Mouse (Mus musculus) ES-E14 (cell line): Measurements from ENCODE around the gene Rag1. TPM values are rescaled to one million over a fixed set of nuclear protein-coding genes. Genes with fewer than 3 reads are reported as not detected.

ENCODE experiments used
- DNase-seq: peaks from one replicate; pipeline ENCODE4 v3.0.0-alpha.2; 2013; ENCODE audit warnings: low read depth, low spot score
- H3K27ac ChIP-seq: 2 replicates; pipeline ENCODE4 v1.5.1; 2012; ENCODE audit warnings: low read depth, mild to moderate bottlenecking, low read length, moderate library complexity, mixed read lengths; ENCODE audit not compliant: poor library complexity, insufficient read depth, severe bottlenecking
- H3K36me3 ChIP-seq: 2 replicates; pipeline ENCODE4 v1.6.1; 2012; ENCODE audit warnings: mild to moderate bottlenecking, low read length, moderate library complexity, mixed read lengths; ENCODE audit not compliant: control insufficient read depth, poor library complexity, insufficient read depth, severe bottlenecking
- H3K4me1 ChIP-seq, 2 experiments: fragments of 150-350 bp in 1 of 2; sonication (generic) in 1 of 2; 2 replicates each; pipeline ENCODE4 v1.6.1; 2012; ENCODE audit warnings: low read length in 2 of 2, mild to moderate bottlenecking in 1 of 2, mixed read lengths in 1 of 2; ENCODE audit not compliant: control insufficient read depth in 2 of 2, insufficient read depth in 2 of 2, poor library complexity in 1 of 2
- H3K4me3 ChIP-seq, 2 experiments: fragments of 150-350 bp in 1 of 2; sonication (generic) in 1 of 2; 2 replicates each; pipeline ENCODE4 v1.5.1; 2012; ENCODE audit warnings: low read length in 2 of 2, low read depth in 1 of 2, mild to moderate bottlenecking in 1 of 2, mixed read lengths in 1 of 2; ENCODE audit not compliant: insufficient read depth in 1 of 2, poor library complexity in 1 of 2, severe bottlenecking in 1 of 2
- H3K9ac ChIP-seq: 2 replicates; pipeline ENCODE4 v1.6.1; 2012; ENCODE audit warnings: low read depth, mild to moderate bottlenecking, low read length, mixed read lengths; ENCODE audit not compliant: poor library complexity, insufficient read depth, severe bottlenecking
- H3K9me3 ChIP-seq: fragments of 150-350 bp; sonication (generic); 2 replicates; pipeline ENCODE4 v1.6.1; 2012; ENCODE audit warnings: low read depth, mild to moderate bottlenecking, low read length; ENCODE audit not compliant: control insufficient read depth, insufficient read depth
- CHD2 ChIP-seq: IDR thresholded peaks from 2 replicates; pipeline ENCODE4 v1.6.1; 2014; ENCODE audit warnings: mild to moderate bottlenecking, low read depth, low read length, inconsistent platforms
- HCFC1 ChIP-seq: IDR thresholded peaks from 2 replicates; pipeline ENCODE4 v1.6.1; 2012; ENCODE audit warnings: low read length, inconsistent platforms, borderline replicate concordance; ENCODE audit not compliant: insufficient read depth
- MAFK ChIP-seq: IDR thresholded peaks from 2 replicates; pipeline ENCODE4 v1.6.1; 2014; ENCODE audit warnings: mild to moderate bottlenecking, low read depth, low read length, inconsistent platforms; ENCODE audit not compliant: insufficient read depth
- ZC3H11A ChIP-seq: IDR thresholded peaks from 2 replicates; pipeline ENCODE4 v1.6.1; 2012; ENCODE audit warnings: low read depth, mild to moderate bottlenecking, inconsistent platforms, low read length, borderline replicate concordance
- ZNF384 ChIP-seq: IDR thresholded peaks from 2 replicates; pipeline ENCODE4 v1.6.1; 2012; ENCODE audit warnings: low read depth, low read length, inconsistent platforms
- in situ Hi-C, 2 experiments: fragments of 600-800 bp; cut with MboI; formaldehyde crosslinking; loops; one replicate each; pipeline ENCODE4 v1.15.1; 2025; ENCODE audit warnings: low sequenced_read_pairs in 2 of 2, inconsistent platforms in 1 of 2; ENCODE audit not compliant: unreplicated experiment in 2 of 2
- total RNA-seq: library from RNA; depleted of rRNA; stranded (reverse); fragments of 300-350 nt; gene quantifications from 2 replicates; pipeline ENCODE4 v1.2.3, GENCODE M21; 2012

Gene Rag1
- total RNA-seq, 1 experiment = not detected

DNA sequence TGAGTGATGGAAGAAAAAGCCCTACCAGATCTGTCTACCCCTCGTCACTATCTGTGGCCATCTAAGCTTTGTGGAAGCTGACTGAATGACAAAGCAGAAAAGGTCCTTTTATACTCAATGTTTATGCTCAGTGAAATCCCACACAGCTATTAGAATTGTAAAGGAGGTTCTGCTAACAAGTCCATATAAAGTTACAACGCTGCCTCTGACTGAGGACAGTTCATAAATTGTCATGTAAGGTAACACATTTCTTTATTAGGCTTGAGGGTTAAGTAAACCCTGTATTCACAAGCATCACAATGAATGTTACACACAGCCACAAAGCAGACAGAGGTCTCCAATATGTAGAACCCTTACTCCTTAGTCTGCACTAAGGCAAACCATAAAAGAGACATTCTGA lies 25.3 kb downstream of the Rag1 start:
- Histone ChIP-seq H3K27ac (no peak overlapping the region), H3K4me3 (no peak overlapping the region), H3K9ac (no peak overlapping the region), H3K36me3 (no peaks in the 10 kb centered on the region), H3K4me1 (no peaks in the 10 kb centered on the region; a peak in 1 of 4 replicates), H3K9me3 (no peaks in the 10 kb centered on the region)
- no peak for DNase-seq
- in situ Hi-C loops = no loop called here
- TF ChIP-seq CHD2 (no peak), MAFK (no peak), ZNF384 (no peak), HCFC1 (no peak), ZC3H11A (no peak)

DNA sequence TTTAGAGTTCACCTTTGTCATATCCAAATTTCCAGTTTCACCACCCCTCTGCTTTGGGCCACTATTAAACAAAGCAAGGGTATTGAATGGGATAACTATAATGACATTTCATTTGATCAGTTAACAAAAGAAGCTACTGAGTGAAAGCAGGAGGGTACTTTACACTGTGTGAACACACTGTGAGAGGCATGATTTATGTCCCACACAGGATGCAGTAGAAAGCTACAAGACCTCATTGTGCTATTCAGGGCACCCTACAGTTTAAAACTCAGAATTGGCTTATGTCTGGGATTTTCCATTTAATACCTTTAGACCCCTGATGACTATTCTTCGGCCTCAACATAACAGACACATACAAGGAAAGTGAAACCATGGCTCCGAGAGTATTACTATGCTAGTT lies 26.3 kb downstream of the Rag1 start:
- Histone ChIP-seq H3K4me1 (no peaks in the 10 kb centered on the region), H3K9me3 (no peaks in the 10 kb centered on the region), H3K36me3 (no peaks in the 10 kb centered on the region), H3K4me3 (no peak overlapping the region), H3K27ac (no peak overlapping the region), H3K9ac (no peak overlapping the region)
- TF ChIP-seq ZNF384 (no peak), MAFK (no peak), CHD2 (no peak), ZC3H11A (no peak), HCFC1 (no peak)
- DNase-seq = no peak
- in situ Hi-C loops = no loop called here

DNA sequence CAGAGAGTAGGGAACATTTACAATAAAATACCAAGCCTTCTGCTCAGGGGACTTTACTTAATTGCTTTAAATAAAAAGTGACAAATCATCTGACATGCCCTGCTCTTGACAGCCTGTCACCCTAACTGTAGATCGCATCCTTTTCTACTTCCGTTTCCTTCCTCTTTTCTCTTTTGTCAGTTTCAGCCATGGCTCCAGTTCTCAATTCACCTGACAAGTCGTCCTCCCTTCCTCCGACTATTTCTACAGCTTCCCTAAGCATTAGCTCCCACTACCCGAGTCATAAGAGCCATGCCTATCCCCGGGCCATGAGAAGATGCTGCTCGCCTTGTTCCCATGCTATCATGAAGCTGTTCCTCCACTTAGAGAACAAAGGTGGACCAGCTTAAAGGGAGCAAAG lies 27.7 kb downstream of the Rag1 start:
- H3K27ac ChIP-seq = no peak overlapping the region
- DNase-seq = no peak
- no peak overlapping the region for H3K4me3 ChIP-seq
- no peak overlapping the region for H3K9ac ChIP-seq
- H3K36me3 ChIP-seq = no peaks in the 10 kb centered on the region
- in situ Hi-C loops = no loop called here
- no peaks in the 10 kb centered on the region for H3K9me3 ChIP-seq
- H3K4me1 ChIP-seq = no peaks in the 10 kb centered on the region
- TF ChIP-seq CHD2 = no peak
- TF ChIP-seq HCFC1 = no peak
- no peak for TF ChIP-seq ZC3H11A
- no peak for TF ChIP-seq MAFK
- TF ChIP-seq ZNF384 = no peak

DNA sequence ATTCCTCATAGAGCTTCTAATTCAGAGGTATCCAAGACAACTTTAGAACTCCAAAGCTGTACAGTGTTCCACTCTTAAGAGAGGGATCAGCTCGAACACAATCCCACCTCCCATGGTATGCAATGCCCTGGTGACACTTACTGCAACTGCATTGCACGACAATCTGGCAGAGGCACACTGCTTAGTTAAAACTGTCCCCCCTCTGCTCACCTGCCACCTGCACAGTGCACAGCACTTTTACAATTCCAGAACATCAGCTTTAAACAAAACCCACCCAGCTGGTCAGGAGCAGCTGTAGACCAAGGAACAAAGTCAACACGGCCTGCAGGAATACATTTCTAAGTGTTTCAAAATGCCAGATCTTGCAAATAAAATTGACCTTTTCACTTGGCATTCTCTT lies 28.4 kb downstream of the Rag1 start:
- no peak overlapping the region for H3K27ac ChIP-seq
- H3K4me3 ChIP-seq = no peak overlapping the region
- no peaks in the 10 kb centered on the region for H3K4me1 ChIP-seq
- no peak overlapping the region for H3K9ac ChIP-seq
- TF ChIP-seq CHD2 (no peak), HCFC1 (no peak), ZNF384 (no peak), MAFK (no peak), ZC3H11A (no peak)
- DNase-seq = no peak
- no peaks in the 10 kb centered on the region for H3K36me3 ChIP-seq
- no peaks in the 10 kb centered on the region for H3K9me3 ChIP-seq
- in situ Hi-C loops = no loop called here

DNA sequence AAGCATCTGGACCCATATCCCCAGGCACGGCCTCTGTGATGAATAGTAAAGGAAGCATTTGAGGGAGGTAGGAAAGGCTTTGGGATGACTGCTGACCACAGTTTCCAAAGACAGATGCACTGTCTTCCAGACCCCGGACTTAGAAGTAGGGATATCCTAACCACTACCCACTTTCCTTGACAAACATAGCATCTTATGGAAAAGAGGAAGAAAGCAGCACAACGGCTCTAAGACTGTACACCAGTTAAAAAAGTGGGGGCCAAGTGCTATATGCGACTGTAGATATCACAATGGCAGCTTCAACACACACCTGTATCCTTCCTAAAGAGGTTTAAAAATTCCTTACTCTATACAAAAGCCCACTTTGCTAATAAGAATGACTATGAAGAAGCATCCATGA lies 30.9 kb downstream of the Rag1 start:
- Histone ChIP-seq H3K9me3 (no peaks in the 10 kb centered on the region), H3K4me3 (no peak overlapping the region), H3K27ac (no peak overlapping the region), H3K4me1 (no peaks in the 10 kb centered on the region), H3K9ac (no peak overlapping the region), H3K36me3 (no peaks in the 10 kb centered on the region)
- in situ Hi-C loops = no loop called here
- no peak for TF ChIP-seq ZNF384
- TF ChIP-seq CHD2 = no peak
- no peak for TF ChIP-seq MAFK
- no peak for TF ChIP-seq HCFC1
- TF ChIP-seq ZC3H11A = no peak
- DNase-seq = no peak
